In genomic region chr13:78032821-78033220, GRCm38 (mm10) we compare ENCODE assay signal across 15 mouse cellular contexts.
"Had no signal": no experiment of that assay in that cellular context is flagged by ENCODE, and none has a peak within 500 bp of the region (broad histone marks: within the 10 kb centered on the region; RNA-seq: fewer than 3 reads in every experiment).

No protein-coding gene starts in this region.

- H3K36me3 ChIP-seq: neural tube, embryonic 12.5 days; neural tube, embryonic 13.5 days; neural tube, embryonic 15.5 days; stomach, embryonic 15.5 days had no signal

- DNase-seq: retina, postnatal 1 day; right cerebral cortex, adult 18-20 months; right cerebral cortex, postnatal 25 days; right cerebral cortex, postnatal 4 days; spleen, adult 18-20 months; thymus, adult 18-20 months; thymus, adult 2 months; thymus, postnatal 14 days; thymus, postnatal 25 days; thymus, postnatal 36 days; thymus, postnatal 4 days had no signal

- H3K27me3 ChIP-seq: neural tube, embryonic 12.5 days; neural tube, embryonic 13.5 days; neural tube, embryonic 15.5 days; stomach, embryonic 15.5 days had no signal

- H3K4me3 ChIP-seq: neural tube, embryonic 12.5 days; neural tube, embryonic 13.5 days; neural tube, embryonic 15.5 days; stomach, embryonic 15.5 days had no signal
